Mouse (Mus musculus) C2C12 (cell line): ENCODE results near the gene Hoxc4.

Source experiments
- CTCF ChIP-seq: IDR thresholded peaks from one replicate; pipeline ENCODE4 v1.5.1; 2011; ENCODE audit not compliant: control insufficient read depth, insufficient read depth, insufficient read length
- MAX ChIP-seq: IDR thresholded peaks from one replicate; pipeline ENCODE4 v1.6.1; 2011; ENCODE audit warnings: mild to moderate bottlenecking, control low read depth
- MYOD1 ChIP-seq: IDR thresholded peaks from one replicate; pipeline ENCODE4 v1.6.1; 2011; ENCODE audit warnings: low read depth; ENCODE audit not compliant: control insufficient read depth, insufficient read length
- MYOG ChIP-seq: IDR thresholded peaks from one replicate; pipeline ENCODE4 v1.6.1; 2011; ENCODE audit not compliant: control insufficient read depth, insufficient read length; ENCODE audit errors: extremely low read depth
- USF1 ChIP-seq: IDR thresholded peaks from one replicate; pipeline ENCODE4 v1.6.1; 2011; ENCODE audit warnings: low read depth, mild to moderate bottlenecking, control low read depth, moderate library complexity

DNA sequence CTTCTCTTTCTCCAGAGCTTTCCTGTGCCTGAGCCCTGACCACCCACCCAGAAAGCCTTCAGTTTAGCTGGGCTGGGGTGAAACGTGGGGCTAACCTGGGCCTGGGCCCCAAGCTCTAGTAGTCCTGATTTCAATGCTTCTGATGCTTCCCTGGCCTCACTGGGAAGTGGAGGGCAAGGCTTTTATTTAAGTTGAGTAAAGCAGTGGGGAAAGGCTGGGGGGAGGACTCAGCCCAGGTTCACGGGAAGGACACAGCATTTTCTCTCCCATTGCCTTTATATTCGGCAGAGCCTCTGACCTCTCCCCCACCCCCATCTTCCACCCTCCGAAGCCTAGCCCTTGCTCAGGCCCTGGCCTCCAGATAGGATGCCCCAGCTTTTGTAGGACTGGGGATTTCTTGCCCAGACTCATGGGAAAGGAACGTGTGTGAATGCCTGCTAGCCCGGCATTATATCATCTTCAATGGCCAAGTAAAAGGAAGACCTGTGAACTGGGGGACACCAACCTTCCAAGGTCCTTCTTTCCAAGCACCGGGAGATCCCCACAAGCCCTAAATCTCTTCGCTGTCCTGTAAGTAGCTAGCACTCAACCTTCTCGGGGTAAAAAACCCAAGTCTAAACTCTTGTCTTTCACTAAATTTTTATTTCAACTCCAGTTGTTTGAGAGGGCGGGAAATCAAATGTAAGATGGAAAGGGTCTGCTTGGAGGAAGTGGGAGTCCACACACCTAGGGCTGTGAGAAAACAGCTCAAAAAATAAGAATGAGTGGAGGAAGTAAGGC, 20.2 kb downstream of the Hoxc4 start:
- TF ChIP-seq CTCF (no peak), MAX (no peak), MYOG (no peak), USF1 (no peak), MYOD1 (no peak)
